Mouse (Mus musculus): ENCODE data around the gene Setd5.
A peak's percentile ranks its signal among the peaks of the same experiment; 100 is the strongest.

The Setd5 gene

DNA sequence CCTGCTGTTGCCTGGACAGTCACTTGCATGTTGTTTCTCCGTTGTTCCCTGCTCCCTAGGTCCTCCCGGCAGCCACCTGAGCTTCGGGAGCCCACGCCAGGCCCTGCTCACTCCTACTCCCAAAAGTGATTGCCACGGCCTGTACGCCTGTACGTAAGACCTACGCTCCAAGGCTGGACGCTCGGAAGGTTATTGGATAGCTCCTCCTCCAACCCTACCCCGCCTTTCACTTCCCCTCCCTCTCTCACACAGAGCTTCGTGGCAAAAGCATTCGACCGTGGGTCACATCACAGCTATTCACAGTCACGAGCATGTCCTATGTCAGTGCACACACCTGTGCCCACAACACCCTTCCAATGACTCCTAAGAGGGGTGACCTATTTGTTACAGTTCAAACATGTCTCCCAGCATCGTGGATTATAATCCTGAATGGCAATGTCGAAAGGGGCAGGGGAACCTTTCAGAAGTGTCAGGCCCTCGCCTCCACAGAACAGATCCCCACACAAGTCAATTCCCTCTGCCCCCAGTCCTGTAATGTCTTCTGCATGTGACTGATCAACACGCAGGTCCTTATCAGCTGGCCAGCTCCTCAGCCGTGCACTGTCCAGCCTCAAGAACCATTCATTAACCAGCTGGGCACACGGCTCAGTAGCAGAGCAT, 107.8 kb downstream of the Setd5 start:
- no peak for DNase-seq (ENCODE audit: low spot score)

DNA sequence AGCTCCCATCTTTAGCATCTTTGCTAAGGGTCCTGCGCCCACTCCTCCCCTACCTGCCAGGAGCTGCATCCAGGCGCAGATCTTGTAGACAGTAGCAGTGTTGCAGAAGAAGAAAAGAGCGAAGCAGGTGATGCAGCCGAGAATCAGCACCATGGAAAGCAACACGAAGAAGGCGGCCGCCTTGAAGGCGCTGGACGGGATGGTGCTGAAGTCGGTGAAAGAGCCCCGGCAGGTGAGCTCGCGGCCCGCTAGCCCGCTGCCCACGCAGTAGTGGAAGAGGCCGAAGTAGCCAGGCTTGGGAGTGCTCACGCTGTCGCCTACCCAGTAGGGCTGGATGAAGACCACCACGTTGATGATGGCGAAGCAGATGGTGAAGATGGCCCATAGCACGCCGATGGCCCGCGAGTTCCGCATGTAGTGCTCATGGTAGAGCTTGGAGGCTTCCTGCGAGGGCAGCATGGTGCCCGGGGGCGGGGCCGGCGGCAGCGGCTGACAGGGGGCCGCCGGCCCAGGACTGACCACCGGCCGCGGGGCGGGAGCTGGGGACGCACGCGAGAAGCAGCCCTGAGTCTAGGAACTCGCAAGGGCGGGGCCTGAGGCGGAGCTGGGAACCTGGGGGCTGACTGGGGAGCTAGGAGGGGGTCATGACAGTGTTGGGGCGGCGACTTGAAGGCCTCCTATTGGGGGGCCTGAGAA, 116.7 kb downstream of the Setd5 start:
- peak; percentile 63 for DNase-seq (ENCODE audit: low spot score)

- DNase-seq (ENCODE audit: low spot score): peak; percentile 28
Observed at GRCm38 (mm10) chr6:113194517-113194840, 117.3 kb downstream of the Setd5 start.

DNA sequence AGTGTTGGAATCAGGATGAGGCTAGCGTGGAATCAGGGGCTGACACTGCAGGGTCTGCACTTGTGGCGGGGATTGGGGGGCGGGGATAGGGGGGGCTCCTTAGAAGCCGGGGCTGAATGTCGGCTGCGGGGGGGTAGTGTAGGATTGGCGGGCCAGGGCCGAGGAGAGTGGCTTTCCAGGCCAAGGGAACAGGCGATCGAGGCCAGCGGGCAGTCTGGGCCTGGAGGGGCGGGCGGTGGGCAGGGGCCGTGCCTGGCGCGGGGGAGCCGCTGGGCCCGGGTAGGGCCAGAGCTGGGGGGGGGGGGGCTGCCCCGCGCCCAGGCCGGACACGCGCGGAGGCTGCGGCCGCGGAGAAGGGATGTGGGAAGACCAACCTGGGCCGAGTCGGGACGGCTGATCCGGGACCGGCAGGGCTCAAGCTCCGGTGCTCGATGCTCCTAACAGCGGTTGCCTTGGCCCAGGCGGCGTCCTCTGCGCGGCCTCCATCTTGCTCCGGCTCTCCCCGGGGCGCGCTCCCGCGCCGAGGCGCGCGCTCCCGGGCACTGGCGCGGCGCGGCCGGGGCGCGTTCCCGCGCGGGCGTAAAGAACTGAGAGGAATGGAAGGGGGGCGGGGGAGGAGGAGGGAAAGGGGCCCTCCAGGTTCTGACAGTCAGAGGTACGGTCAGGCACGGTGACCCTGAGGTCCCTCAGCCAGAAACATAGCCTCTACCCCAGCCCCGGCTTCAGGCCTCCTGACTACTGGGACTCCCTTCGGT, 117.9 kb downstream of the Setd5 start, which contains the start of gene Lhfpl4:
TSS of gene Lhfpl4 (minus strand) at position 544 of the 755 bp plus-strand sequence.
- peak; percentile 66 for DNase-seq (ENCODE audit: low spot score)

DNA sequence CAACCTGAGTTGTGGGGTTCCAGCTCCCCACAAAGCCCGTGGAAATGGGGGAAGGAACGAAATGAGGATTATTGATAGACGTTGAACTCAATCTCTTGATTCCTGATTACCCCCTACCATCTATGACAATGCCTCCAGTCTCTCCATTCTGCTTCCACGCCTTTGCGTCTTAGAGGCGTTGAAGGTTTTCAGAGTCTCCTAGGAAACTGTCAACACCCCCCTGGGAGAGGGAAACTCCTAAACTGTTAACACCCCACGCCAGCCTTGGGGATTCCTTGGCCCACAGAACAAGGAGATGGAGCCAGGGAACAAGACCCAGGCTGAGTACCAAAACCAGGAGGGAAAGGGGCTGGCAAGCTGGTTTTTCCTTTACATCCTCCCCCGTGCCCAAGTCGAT, 118.4 kb downstream of the Setd5 start:
- DNase-seq (ENCODE audit: low spot score): no peak
